Mouse (Mus musculus): ENCODE data around the gene Gba.
A peak's percentile ranks its signal among the peaks of the same experiment; 100 is the strongest.

DNA sequence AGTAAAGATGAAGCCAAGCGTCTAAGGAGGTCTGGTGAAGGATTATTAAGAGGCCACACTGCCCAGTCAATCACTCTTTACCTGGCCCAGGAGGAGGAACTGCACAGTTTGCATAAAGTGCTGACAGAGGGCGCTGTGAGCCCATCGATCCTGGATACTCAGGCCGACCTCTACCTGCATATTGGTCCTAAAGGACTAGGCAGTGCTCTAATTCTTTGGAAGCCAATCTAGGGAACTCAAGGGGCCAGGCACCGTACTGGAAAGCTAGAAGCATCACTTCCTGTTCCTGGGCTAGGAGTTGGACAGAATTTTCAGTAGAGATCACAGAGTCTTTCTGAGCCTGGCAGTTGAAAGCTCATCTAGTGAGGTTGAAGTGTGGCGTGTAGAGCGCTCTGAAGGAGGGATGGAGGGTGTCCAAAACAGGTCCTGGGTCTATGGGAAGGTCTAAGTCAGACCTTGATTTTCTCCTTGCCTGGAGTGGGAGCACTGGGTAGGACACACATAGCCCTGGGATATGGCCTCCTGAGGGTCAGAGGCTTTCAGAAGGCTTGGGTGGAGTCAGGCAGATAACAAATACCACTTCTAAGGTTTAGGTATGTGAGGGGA is 47.8 kb downstream of the Gba start:
- no peak for TF ChIP-seq MYOD1 (IDR thresholded peaks at IDR 0.05; ENCODE audit: control insufficient read depth in 1 of 3, insufficient read length in 2 of 3, low read depth in 2 of 3)
- TF ChIP-seq POLR2A (IDR thresholded peaks at IDR 0.05; ENCODE audit: insufficient read length, low read depth) = peak; percentile 52
- peak; percentile 87 for TF ChIP-seq POLR2AphosphoS2 (IDR thresholded peaks at IDR 0.05; ENCODE audit: insufficient read length, low read depth)
- TF ChIP-seq REST (IDR thresholded peaks at IDR 0.05; ENCODE audit: insufficient read depth, insufficient read length) = no peak
- TF ChIP-seq MAX (IDR thresholded peaks at IDR 0.05; ENCODE audit: low read depth) = no peak
- no peak for TF ChIP-seq SRF (IDR thresholded peaks at IDR 0.05; ENCODE audit: control insufficient read depth, insufficient read length, low read depth)
- no peak for TF ChIP-seq TCF12 (IDR thresholded peaks at IDR 0.05; ENCODE audit: insufficient read depth, poor library complexity, severe bottlenecking)
- no peak for TF ChIP-seq USF1 (IDR thresholded peaks at IDR 0.05; ENCODE audit: low read depth)
- TF ChIP-seq MYOG (IDR thresholded peaks at IDR 0.05; ENCODE audit: control insufficient read depth in 1 of 3, insufficient read depth in 1 of 3, insufficient read length in 2 of 3, low read depth in 2 of 3) = no peak
- no peak for TF ChIP-seq CEBPB (IDR thresholded peaks at IDR 0.05; ENCODE audit: insufficient read depth, poor library complexity, severe bottlenecking)

Data from myocyte (in vitro differentiated cells).